Mouse (Mus musculus) v-Abl transformed pro-B cells (cell line): ENCODE data around the gene Sel1l3.

ENCODE experiments used
- in situ Hi-C, 2 experiments: fragments of 400-800 bp; cut with MboI; formaldehyde crosslinking; loops; one replicate each; pipeline ENCODE4 v1.15.1; 2025; ENCODE audit not compliant: unreplicated experiment in 2 of 2

The Sel1l3 gene

DNA sequence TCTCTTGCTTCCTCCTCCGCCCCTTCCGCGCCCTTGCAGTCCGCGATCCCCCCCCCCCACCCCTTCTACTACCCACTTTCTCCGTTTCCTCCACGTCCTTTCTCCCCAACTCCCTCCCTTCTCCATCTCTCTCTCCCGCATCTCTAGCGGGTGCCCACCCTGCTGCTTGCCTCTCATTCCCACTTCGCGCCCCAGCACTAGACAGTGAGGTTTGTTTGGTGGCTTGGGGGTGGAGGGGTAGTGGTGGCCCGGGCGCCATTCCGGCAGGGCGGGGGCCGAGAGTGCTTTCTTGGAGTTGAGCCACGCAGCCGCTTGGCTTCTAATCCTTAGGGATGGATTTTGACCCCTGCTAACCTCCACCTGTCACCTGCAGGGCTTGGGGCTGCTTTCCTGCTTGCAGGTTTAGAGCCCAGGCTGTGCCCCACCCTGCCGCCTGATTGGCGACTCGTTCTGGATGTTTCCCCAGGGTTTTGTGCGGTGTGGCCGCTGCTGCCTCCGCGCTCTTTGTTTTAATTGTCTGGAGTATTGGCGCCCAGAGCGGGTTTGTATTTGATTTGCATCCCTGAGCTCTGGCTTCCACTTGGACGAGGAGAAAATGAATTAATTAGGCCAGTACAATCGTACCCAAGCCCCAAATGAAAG, at the start of gene Sel1l3:
Gene Sel1l3, minus strand, starts transcription at position 217 of the 642 bp plus-strand sequence.
- in situ Hi-C loops = no loop called here

DNA sequence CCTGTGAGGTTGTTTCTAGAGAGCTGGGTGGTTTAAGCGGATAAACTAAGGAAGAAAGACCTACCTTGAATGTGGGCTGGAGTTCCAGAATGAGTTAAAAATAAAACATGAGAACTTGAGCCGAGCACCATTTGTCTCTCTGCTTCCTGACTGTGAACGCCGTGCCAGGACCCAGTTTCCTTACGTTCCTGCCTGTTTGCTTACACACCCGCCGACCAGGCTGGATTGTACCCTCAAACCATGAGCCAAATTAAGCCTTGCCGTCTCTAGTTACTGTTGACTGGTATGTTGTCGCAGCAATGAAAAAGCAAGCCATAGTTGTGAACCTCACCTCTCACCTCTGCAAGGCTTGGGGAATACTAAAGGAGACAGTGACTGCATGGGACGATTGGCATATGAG, 48.3 kb upstream of the Sel1l3 start:
- in situ Hi-C loops = loop anchor here (10.0 to 25.0 kb wide), 2 partner anchors 733 to 1075 kb away; partner anchors contain the start of genes Dhx15 (in 1 of the 2) and Stim2 (in 1 of the 2)

DNA sequence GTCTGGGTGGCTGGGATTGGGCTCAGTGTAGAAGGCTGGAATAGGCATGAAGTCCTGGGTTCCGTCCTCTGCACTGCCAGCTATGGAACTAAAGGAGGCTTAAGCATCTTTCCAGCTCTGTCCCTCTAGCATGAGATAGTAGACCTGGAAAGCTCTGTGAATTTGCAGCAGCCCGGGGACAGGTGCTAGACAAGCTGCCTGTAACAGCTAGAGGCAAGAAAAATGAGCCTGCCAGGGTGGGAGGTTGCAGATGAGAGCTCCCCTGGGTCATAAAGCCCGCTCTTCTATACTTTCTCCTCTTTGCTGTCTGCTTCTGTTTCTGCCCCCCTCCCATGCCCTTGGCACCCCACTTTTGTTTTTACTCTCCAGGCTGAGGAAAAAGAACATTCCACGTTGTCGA, 46.2 kb upstream of the Sel1l3 start:
- in situ Hi-C loops = loop anchor here (10.0 to 25.0 kb wide), 2 partner anchors 735 to 1073 kb away; partner anchors contain the start of genes Dhx15 (in 1 of the 2) and Stim2 (in 1 of the 2)

DNA sequence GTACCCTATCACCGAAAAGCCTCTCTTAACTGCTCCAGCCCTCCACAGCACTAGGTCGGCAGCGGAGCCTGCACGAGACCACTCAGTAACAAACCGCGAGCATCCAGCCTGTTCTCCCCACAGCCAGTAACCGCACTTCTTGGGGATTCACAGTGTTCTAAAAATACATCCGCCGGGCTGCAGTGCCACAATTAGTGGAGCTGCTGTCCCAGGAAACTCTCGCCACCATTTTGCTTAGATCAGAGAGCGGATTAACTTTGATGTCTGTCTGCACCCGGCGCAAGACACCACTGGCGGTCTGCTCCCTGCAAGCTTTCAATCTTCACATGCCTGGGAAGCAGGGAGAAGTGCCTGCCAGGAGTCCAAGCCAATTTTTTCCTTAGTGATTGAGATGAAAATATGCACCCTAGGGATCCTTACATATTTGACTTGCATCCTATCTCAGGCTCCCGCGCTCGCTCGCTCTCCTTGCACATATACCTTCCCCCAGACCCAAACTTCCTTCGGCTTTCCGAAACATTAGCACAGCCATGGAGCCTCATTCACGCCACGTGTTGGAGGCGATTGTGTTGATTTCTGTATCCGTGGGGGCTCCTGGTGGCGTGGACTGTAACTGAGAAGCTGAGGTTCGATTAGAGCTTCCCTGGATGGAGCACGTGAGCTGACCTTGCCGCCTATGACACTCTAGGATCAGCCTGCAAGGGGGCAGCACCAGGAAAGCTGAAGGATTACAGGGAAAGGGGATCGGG, 44.5 kb upstream of the Sel1l3 start:
- in situ Hi-C loops = loop anchor here in 1 of 2 experiments (25.0 kb wide), 1 partner anchor 1071 kb away; the partner anchor contains the start of gene Dhx15

DNA sequence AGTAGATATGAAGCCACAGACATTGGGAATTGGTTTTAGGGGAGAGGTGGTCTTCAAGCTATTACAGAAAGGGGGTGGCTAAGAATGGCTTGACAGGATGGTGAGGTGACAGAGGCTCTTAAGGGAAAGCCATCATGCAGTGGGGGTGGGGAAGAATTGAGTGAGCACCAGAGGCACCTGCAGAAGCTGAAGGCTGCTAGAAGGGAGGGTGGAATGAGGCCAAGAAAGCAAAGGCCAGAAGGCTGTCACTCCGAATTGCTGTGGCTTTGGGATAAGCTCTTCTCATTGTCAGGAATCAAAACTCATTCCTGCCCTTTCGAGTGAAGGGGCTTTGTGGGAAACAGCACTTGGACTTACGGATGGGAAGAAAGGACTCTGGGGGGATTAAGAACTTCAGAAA, 41.1 kb upstream of the Sel1l3 start:
- in situ Hi-C loops = loop anchor here in 1 of 2 experiments (25.0 kb wide), 1 partner anchor 1068 kb away; the partner anchor contains the start of gene Dhx15

DNA sequence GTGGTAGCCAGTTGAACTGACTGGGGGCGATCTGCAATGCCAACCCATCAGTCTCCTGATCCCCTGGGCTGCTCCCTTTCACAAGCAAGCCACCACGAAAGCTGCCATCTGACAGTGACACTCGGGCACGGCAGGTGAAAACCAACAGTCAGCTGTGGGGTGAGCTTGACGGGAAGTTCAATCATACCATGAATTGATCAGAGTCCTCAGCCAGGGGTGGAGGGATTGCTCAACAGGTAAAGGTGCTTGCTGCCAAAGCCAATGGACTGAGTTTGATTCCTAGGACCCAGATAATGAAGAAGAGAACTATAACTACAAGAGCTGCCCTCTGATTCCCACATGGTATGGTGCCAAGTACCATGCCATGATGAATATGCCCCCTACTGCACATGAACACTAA, 40.4 kb upstream of the Sel1l3 start:
- in situ Hi-C loops = loop anchor here in 1 of 2 experiments (25.0 kb wide), 1 partner anchor 1067 kb away; the partner anchor contains the start of gene Dhx15

DNA sequence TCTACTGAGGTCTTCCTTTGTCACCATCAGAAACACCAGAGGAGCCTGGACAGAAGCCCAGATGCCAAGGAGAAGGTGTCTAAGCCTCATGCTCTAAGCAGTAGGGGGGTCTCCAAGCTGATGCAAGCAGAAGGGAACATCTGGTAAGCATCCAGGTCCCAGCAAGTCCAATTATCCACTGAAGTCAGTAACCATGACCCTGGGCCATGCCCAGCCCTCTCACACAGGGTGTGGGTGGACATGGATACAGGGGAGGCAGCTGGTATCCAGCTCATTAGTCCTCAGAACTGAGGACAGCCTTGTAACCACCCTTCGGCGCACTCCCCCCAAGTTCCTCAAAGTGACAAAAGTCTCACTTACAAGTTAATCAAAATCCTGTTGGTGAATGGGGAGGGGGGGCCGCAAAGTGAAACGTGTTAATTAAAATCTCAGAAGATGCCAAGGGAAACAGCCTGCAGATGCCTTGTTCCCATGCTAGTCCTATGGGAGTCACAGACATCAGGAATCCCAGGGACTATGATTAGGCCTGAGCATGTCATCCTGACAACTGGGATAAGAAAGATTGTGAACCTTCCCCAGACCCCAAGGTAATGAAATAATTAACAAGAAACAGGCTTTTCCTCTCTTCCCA, 35.8 kb upstream of the Sel1l3 start:
- in situ Hi-C loops = loop anchor here in 1 of 2 experiments (25.0 kb wide), 1 partner anchor 1062 kb away; the partner anchor contains the start of gene Dhx15

DNA sequence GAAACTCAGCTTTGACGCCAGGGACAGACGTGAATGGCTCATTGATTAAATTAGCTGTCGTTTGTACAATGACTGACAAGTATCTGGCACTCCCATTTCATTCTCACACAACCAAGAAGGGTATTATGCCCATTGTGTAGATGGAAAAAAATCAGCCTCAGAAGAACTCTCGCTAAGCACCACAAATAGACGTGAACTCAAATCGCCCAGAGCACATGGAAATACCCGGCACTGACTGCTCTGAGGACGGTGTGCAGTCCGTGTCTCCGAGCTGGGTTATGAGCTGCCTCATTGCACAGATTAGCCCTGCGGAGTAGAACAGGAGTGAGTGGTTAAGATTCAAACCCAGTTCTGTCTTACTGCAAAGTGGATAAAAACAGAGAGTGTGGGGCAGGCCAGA, 34.8 kb upstream of the Sel1l3 start:
- in situ Hi-C loops = no loop called here

DNA sequence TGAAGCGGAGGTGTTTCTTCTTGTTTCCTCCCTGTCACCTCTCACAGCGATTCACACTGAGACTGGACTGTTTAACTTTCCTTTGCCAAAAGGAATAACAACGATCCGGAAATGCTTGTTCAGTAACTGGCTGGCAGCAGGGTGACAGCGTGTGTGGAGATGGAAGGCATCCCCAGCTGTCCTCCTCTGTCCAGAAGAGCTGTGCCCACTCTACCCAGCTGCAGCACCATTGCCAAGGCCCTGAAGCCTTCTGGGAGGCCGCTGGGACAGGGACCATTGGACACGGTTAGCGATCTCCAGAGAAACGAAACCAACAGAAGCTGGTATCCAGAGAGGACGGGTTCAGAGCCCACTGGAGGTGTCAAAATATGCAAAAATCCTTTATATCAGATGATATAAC, 30.2 kb upstream of the Sel1l3 start:
- in situ Hi-C loops = no loop called here

DNA sequence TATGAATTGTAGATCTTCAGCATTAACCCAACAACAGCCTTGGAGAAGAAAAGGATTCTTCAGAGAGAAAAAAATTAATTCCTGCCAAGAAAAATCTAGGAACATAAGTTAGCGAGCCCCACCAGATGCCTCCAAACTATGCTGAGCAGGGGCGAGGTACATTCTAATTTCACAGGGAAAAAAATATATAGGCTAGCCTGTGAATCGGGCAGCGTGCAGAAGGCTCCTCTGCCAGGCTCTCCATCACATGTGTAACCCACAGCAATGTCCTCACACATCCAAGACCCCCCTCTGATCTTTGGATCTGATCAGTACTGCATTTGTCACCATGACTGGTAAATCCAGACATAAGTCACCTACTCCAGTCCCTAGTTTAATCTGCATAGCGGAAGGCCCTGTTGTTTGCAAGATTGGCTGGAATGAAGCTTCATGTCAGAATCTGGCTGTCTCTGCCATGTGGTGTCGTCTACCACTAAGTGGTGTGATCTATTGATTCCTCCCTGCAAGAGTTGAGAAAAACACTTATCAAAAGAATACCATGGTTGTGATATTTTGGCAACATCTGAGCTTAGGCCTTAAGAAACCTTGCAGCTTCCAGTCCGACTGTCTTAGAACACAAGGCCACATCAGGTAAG, 29.3 kb upstream of the Sel1l3 start:
- in situ Hi-C loops = no loop called here

DNA sequence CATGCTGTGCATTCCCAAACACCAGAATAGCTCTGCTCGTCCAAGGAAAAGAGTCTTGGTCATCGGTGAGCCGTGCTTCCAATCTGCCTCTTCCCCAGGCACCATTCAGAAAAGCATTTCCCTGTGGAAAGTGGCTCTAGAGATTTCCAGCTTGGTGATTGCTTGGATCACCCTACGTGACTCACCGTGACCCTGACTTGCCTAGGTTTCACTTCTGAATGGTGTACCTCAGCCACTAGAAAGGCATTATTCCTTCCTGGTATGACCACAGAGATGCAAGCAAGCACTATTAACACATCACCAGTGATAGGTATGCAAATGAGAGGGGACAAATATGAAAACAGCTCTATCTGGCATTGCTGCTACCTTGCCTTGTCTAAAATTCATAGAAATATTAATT, 28.2 kb upstream of the Sel1l3 start:
- in situ Hi-C loops = no loop called here

DNA sequence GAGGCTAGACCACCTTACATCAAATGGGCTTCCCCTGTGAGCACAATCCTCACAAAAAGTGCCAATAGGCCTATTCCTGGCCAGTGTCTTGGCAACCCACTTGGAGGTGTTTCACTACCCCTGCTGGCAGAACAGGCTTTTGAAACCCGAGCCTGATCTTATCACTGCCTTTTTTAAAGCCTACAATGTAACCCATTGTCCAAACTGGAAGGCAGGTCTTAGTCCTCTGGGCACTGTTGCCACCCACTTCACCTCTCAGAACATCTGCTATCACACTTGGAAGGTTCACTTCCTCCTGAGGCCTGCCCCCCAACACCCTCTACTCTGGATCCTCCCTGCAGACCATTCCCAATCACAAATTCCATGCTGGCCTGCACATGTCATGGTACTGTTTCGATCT, 27.4 kb upstream of the Sel1l3 start:
- in situ Hi-C loops = no loop called here

DNA sequence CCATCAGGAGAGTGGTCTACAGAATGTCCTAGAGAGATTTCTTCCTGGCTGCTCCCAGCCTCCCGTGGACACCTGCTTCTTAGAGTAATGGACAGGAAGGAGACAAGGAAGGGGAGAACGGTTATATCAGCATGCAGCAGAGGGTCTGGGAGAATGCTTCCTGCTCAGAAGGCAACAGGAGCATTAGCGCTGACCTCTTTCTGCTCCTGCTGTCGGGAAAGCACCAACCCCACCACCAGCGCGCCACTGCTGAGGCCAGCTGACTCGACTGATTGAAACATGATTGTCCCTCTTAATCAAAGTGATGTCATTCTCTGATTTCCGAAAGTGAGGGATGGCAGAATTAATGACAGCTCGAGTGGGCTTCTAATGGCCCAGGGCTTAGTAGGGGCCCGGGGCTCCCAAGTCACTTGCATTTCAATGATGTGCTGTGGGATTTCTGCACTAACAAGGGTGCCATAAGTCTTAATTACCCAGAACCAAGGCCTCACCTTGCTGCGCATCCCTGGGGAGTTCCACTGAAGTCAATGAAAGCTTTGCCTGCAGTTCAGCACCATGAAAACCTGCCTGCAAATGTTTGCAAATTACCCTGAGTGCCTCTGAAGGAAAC, 26.2 kb upstream of the Sel1l3 start:
- in situ Hi-C loops = no loop called here

DNA sequence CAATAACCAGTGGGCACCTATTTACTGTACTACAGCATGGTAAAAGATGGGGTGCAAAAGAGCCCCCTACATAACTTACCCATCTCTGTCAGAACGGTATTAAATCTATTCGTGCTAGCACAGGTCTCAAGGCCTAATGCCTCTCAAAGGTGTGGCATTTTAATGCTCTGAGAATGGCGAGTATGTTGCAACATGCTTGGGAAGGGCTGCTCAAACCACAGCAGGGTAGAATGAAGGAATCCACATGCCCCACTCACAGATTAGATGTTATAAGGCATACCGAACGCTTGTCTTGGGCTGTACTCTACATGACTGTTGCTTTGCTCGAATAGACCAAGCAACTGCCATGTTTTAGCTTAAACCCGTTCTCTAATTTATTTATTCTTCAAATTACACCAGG, 25.5 kb upstream of the Sel1l3 start:
- in situ Hi-C loops = no loop called here

DNA sequence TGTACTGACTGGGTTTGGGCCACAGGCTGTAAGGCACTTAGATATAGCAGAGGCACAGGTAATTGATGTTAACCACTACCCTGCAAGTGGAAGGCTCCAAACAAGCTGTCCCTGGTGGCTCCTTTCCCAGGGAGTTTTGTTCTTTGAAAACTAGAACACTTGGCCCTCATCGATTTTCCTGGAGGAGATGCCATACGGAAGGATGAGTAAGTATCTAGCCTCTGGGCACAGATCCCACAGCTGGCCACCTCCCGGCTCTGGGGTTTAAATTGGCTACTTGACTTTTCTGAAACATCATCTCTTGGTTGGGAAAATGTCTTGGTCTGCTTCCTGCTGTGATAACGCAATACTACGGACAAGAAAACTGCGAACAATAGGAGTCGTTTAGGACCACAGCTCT, 25.0 kb upstream of the Sel1l3 start:
- in situ Hi-C loops = no loop called here

DNA sequence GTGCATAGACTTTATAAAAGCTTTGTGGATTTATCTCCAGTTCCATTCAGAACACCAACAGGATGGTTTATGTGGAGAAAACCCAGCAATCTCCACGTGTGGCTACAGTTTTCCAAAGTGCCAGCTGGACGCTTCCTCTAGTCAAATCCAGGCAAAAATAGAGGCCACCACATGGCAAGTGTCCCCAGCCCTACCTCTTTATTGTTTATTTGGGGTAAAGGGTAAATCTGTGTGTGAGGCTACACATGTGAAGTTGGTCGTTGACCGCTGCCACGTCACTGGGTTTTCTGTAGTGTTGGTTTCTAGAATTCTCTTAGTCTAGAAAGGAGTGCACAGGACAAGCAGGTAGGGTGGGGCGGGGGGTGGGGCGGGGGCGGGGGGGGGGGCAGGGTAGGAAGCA, 23.0 kb upstream of the Sel1l3 start:
- in situ Hi-C loops = no loop called here

DNA sequence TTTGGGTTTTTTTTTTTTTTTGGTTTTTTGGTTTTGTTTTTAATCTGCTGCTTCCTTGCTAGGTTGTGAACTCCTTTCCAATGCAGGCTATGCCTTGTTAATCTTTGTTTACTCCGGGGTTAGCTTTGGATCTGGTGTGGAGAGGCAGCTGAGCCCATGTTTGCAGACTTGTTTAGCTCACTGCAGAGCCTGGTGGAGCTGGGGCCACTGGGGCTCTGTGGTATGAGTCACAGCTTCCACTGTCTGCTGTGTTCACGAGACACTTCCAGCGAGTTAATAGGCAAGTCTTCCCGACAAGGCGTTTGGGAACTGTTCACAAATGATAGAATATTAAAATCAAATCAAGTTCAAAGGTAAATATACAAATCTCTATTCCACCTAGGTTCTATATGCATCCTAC, 22.4 kb upstream of the Sel1l3 start:
- in situ Hi-C loops = no loop called here

DNA sequence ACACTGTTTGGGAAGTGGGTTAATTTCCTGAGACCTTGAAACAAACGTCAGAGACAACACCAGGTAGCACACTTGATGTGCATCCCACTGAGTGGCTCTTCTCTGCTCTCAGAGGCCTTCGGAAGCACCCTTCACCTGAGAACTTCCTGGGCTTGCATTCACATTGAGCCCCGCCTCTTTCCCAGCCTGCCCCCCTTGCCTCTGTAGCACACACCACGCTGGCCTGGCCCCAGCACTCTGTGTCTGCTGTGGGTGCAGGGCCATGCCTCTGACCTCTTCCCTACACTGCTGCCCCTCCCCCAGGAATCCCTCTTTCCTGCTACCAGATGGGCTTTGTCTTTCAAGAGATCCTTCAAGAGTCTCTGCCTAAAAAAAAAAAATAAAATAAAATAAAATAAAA, 21.8 kb upstream of the Sel1l3 start:
- in situ Hi-C loops = no loop called here

DNA sequence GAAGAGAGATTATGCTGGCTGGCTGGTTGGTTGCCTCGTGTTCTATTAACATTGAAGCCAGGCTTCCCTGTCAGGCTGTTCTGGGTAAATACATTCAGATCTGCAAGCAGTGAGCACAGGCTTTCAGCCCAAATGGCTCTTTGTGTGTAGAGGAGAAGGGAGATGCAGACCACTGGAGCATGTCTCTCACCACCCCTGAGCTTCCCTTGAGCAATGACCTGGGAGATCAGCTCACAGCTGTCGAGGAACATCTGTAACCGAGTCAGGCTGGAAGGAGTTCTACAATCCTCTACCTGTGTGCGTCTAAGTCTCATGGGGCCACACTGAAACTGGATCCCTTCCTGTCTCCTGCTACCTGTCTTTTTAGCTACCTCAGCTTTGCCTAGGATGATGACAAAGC, 16.8 kb upstream of the Sel1l3 start:
- in situ Hi-C loops = loop anchor here in 1 of 2 experiments (5.0 kb wide), 1 partner anchor 37 kb away; the partner anchor contains the start of gene Smim20

DNA sequence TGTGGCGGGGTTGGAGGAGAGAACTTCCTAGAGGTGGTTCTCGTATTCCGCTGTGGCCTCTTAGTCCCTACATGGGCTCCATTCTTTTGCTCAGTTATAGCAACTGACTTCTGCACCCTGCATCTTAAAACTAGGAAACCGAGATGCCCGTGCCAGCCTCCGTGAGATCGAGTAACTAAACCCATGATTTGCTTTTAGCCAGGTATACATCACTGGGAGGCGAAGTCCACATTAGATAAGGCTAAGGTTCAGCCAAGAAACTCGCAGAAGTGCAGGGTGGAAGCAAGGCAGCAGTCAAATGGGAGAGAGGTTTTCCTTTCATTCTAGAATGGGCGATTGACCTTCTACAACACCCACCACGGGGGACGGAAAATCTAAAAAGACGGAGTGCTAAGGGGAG, 11.7 kb upstream of the Sel1l3 start:
- in situ Hi-C loops = no loop called here
